Mouse (Mus musculus) mouse trophoblast stem cell (cell line): ENCODE data around the gene Eno1.

Source experiments
- in situ Hi-C, 2 experiments: fragments of 300-500 bp; cut with MseI, MboI; formaldehyde crosslinking; loops; 2 replicates in 1 of 2; 3 replicates in 1 of 2; pipeline ENCODE4 v1.15.1; 2025

Gene Eno1

GRCm38 (mm10) chr4:150226818-150227688 is 9.5 kb upstream of the Eno1 start:
- in situ Hi-C loops, result no loop called here

DNA sequence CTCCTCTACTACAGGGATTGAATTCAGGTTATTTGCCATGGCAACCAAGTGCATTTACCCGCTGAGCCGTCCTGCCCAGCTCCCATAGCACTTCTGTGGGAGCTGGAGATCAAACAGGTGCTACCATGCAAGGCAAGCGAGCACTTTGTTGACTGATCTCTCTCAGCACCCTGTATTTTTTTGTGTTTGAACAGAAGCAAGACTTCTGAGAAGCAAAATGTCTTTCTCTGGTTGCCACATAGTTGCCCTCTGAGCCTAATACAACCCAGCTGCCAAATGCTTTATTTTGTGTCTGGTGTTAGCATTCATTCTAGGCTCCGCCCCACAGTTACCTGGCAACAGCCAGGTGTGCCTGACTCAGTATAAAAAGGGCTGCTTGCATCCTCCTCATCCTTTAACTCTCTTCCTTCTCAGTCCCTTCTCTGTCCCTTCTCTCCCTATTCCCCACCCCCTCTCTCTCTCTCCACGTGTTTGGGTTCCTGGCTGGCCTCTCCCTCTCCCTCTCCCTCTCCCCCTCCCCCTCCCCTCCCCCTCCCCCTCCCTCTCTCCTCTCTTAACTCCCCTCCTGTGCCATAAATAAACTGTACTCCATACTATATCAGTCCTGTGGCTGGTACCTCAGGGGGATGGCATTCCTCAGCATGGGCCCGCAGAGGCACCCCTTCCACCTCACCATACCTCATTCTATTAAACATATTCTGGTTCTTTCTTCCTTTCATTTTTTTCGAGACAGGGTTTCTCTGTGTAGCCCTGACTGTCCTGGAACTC is 7.8 kb upstream of the Eno1 start:
- in situ Hi-C loops, result no loop called here

DNA sequence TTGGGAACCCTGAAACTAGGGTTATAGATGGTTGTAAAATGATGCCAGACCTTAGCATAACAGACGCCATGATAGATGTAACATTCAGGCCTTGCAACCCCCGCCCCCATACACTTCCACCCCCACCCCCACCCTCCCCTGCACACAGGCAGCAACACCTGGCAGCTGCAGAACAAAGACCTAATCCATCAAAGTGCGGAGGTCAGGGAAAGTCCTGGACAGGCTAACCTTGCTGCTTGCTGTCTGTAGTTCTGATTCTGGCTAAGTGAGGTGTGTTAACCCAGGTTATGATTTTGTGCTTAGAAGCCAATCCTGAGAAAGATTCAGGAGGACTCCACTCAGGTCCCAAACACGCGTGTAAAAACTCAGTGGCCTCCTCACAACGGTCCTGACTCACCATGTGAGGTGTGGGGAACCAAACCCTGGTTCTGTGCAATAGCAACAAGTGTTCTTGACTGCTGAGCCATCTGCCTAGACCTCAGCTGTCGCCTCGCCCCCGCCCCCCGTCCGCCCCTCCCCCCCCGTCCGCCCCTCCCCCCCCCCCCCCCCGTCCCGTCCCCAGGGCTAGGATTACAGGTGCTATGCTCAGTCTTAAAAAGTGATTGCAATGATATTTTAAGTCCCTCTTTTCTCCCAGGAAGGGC is 6.7 kb upstream of the Eno1 start:
- in situ Hi-C loops, result no loop called here

DNA sequence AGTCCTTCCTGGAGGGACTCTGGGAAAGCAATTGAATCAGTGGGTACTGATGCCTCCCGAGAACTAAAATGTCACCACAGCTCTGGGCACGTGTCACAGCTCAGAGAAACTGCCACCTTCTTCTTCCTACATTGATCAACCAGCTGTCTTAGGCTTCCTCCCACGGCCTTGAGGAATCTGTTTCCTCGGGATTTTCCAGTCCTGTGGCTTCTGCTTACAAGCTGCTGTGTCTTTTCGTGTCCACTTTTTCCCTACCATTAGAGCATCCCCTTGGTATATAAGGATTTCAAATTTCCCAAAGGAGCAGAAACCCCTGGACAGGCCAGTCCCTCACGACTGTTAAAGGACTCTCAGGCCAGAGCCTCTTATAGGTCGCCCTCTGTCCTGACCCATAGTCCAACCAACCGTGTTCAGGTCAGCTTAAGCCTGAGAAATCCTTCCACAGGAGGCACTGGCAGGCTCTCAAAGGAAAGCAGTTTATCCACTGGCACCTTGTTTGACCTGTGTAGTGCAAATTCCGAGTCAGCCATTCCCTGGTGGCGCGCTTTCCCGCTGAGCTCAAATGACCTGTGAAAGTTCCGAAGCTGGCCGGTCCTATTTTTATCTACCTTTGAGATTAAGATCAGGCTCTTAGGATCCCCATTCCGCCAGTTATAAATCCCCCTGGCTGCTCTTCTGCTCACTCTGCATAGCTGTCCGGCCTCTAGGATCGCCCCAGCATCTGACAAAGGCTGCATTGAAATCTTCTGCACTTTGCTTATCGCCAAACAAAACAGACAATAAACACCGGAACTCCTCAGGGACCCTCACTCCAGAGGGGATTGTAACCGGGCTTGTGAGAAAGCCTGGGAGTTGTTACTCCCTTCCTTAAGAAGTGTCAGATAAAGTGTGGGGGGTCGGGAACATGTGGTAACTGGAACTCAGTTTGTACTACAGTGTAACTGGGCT is 5.8 kb upstream of the Eno1 start:
- in situ Hi-C loops, result no loop called here

DNA sequence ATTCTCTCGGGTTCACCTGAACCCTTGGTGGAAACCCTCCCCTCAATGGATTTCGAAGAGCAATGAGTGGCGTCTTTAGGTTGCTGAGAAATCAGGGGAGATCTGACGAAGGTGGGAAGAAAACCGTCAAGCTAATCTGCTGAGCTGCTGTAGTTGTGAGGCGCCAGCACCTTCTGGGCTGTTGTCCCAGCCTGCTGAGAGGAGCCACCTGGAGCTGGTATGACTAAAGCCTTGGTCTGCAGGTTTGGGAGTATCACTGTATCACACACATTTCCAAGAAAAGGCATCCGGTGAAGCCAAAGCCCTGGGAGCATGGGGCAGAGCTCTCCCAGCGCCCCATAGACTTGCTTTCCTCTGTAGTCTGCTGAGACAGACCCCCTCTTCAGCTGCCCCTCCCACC is 4.7 kb upstream of the Eno1 start:
- in situ Hi-C loops, result no loop called here

GRCm38 (mm10) chr4:150234599-150235327 is 1.8 kb upstream of the Eno1 start:
- in situ Hi-C loops, result no loop called here

DNA sequence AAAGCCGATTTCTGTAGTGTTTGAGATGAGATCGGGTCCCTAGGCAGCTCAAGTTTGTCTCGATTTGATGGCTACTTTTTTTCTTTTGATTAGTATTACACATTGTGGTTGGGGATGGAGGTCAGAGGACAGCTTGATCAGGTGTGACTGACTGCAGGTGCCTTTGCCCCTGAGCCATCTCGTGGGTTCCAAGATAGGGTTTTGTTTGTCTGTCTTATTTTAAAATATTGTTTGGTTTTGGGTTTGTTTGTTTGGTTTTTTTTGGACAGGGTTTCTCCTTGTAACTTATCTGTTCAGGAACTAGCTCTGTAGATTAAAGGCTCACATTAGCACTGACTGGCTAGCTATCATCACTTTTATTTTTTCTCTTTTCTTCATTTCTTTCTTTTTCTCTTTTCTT is 936 bp upstream of the Eno1 start:
- in situ Hi-C loops, result no loop called here

GRCm38 (mm10) chr4:150236031-150236430 is 490 bp upstream of the Eno1 start:
- in situ Hi-C loops, result no loop called here

DNA sequence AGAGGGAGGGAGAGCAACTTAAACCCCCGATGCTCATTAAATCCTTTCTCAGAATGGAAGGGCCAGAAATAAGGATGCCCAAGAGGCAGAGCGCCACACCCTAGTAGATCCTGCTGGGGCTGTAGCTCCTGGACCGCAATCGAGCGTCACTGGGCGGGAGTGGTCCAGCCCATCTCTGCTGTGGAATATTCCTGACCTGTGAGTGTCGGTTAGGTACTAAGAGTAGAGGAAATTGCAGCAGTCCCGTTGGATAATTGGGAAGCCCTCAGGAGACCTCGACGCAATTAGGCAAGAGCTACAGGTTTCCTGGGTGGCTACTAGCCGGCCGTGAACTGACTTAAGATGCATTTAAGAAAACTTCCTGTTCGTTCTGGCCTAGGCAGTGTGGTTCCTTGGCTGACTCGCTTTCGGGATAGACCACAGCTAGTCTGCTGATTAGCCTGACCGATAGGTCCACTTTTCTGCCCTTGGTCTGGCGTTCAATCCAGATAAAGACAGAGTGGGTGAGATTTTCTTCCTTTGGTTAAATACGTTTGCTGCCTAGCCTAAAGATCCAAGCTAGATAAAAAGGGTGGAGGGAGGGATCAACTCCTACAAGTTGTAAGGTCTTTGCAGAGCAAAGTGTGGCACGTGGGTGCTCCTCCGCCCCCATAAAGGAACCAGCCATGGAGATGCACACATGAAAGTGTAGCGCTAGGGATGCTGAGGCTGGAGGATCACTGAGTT is 1.3 kb downstream of the Eno1 start:
- in situ Hi-C loops, result no loop called here

DNA sequence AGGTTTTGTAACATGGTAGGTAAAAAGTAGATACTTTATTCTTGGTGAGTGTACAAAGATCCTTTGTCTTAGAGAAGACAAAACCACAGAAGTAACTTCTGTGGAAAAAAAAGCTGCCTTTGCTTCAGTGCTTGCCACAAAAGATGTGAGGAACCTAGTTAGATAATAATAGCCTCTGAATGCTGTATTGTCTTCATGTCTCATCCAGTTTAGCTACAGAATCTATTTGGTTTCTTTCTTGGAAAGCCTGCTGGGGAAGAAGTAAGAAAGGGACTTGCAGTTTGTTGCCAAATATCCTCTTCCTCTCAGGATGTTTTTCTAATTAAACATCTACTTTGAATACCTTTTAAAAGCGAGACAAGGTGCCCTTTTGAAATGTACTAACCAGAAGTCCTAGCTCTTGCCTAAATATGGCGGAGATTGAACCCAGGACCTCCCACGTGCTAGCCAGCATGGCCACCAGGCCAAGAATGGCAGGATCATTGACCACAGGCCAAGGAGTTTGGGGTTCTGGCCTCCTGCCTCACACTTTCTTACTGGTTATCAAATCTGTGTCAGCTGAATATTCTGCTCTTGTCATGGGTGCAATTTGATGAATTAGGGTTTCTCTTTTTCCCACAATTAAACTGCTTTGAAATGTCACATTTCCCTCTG is 2.0 kb downstream of the Eno1 start:
- in situ Hi-C loops, result no loop called here

DNA sequence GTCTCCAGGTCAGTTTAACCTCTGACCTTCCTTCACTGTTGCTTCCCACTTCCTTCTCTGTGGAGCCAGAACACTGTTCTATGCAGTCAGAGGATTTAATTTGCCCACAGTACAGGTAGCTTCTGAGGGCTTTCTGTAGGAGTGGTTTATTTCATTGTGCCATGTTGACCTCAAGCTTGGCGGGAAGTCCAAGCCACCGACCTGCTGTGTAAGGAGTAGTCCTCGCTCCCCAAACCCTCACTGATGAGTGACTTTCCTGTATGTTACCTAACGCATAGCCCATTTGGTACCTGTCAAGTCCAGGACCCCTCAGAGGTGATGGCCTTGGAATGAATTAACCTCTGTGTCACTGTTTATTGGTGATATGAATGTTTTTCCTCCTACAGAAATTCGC is 2.6 kb downstream of the Eno1 start:
- in situ Hi-C loops, result no loop called here

GRCm38 (mm10) chr4:150239503-150239902 is 3.0 kb downstream of the Eno1 start:
- in situ Hi-C loops, result no loop called here

DNA sequence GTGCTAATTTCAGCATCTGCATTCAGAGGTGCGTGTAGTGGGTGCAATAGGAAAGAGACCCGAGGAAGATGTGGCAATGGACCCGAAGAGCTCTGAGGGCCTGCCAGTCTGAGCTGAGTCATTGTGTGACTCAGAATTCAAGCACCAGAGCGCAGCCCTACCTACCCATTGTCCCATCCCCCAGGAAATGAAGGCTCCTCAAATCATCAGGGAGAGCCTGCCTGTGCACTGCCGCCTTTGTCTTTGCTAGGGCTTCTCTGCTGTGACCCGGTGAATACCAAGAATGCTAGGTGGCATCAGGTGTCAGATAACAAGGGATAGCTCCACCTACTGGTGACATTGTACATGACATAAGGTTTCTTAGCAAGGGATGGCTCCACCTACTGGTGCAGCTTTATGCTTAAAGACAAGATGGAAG is 3.4 kb downstream of the Eno1 start:
- in situ Hi-C loops, result no loop called here

DNA sequence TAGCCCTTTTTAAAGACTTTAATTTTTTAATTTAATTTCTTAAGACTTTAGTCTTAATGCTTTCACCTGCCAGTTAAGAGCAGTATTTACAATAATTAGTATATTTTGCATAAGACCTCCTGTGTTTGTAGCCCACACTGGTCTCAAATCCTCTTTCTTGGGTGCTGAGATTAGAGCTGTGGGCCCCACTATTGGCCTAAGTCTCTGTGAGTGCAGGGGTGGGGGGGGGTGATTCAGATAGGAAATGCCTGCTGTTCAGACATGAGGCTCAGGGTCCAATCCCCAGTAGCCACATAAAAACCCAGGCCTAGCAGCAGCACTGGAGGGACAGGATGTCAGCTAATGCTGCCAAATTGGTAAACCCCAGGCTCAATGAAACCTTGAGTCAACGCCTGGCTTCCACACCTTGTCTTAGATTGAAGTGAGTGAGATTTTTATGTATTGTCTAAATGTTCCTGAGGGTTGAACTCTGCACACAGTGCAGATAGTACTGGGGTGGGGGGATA is 3.9 kb downstream of the Eno1 start:
- in situ Hi-C loops, result no loop called here

DNA sequence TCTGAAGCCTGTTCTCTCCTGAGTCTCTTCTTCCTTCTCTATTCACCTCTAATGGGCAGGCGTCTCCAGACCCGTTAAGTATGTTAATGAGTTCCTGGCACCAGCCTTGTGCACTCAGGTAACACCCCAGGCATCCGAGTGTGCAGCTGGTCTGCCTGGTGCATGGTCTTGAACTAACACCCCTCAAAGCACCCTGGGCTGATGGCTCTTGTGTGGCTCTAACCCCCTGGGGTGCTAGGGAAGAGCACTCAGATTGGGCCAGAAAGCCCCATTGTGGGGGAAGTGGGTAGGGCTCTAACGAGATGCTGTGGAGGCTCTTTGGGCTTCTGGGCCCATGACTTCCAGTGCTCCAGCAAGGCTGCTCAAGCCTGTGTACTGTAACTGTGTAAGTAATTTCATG is 5.2 kb downstream of the Eno1 start:
- in situ Hi-C loops, result no loop called here

DNA sequence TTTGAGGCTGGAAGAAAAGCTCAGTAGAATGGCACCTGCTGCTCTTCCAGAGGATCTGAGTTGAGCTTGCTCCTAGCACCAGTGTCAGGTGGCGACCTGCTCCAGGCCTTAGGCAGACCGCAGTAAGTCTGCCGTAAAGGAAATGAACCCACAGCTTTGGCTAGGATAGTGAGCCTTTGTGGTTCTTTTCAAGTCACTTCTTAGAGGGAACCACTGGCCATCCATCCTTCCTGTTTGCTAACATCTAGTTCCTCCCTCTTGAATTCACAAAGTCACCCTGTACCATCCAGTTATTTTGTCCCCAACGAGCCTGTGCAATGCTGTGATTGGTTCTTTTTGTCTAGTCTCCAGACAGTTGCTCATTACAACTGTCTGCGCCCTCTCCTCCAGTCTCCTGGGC is 6.2 kb downstream of the Eno1 start:
- in situ Hi-C loops, result no loop called here

- in situ Hi-C loops, result no loop called here
Measured at GRCm38 (mm10) chr4:150245876-150246275, 9.4 kb downstream of the Eno1 start.

DNA sequence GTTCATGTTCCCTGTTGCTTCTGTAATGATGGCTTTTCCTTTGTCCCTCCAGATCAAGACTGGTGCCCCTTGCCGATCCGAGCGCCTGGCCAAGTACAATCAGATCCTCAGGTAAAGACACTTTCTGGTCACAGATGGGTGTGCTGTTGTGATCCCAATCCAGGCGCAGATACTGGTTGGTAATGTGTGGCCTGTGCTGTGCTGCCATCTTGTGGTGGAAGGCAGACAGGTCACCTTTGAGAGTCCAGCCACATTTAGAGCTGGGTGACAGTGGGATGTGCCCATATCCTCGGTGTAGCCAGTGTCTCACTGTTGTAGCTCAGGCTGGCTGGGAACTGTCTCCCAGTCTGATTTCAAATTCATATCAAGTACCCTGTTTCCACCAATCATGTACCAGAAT is 11.5 kb downstream of the Eno1 start:
- in situ Hi-C loops, result no loop called here

GRCm38 (mm10) chr4:150248917-150249316 is 12.4 kb downstream of the Eno1 start:
- in situ Hi-C loops, result no loop called here
